Mouse (Mus musculus) MEL (cell line): ENCODE measurements at regions not wholly inside any gene's neighbourhood (a gene's known extent, or its start where the extent isn't known, plus 50 kb on each side); places are given as distances from the start of the nearest gene placed in this dataset.

Source experiments
- DNase-seq: peaks from one replicate; pipeline ENCODE4 v3.0.0; 2011; ENCODE audit warnings: low read depth, low spot score
- H3K27ac ChIP-seq: 2 replicates; pipeline ENCODE4 v1.5.1; 2012; ENCODE audit warnings: low read depth, mild to moderate bottlenecking, control low read depth, low read length, moderate library complexity; ENCODE audit not compliant: control insufficient read depth
- H3K27me3 ChIP-seq, 2 experiments: fragments of 150-350 bp in 1 of 2; sonication (generic) in 1 of 2; 2 replicates each; pipeline ENCODE4 v1.6.1; 2012; ENCODE audit warnings: low read length in 2 of 2, mild to moderate bottlenecking in 2 of 2, improper control_type of control experiment in 1 of 2, moderate library complexity in 1 of 2; ENCODE audit not compliant: insufficient read depth in 2 of 2, control insufficient read depth in 1 of 2
- H3K36me3 ChIP-seq, 2 experiments: 2 replicates each; pipeline ENCODE4 v1.6.1; 2012 to 2014; ENCODE audit warnings: low read length in 2 of 2, improper control_type of control experiment in 1 of 2, inconsistent platforms in 1 of 2, mild to moderate bottlenecking in 1 of 2; ENCODE audit not compliant: insufficient read depth in 2 of 2, control insufficient read depth in 1 of 2
- H3K4me1 ChIP-seq, 2 experiments: fragments of 150-350 bp in 1 of 2; sonication (generic) in 1 of 2; 2 replicates each; pipeline ENCODE4 v1.6.1; 2012; ENCODE audit warnings: low read length in 2 of 2, improper control_type of control experiment in 1 of 2, mild to moderate bottlenecking in 1 of 2; ENCODE audit not compliant: insufficient read depth in 2 of 2, control insufficient read depth in 1 of 2
- H3K4me3 ChIP-seq, 2 experiments: fragments of 150-350 bp in 1 of 2; sonication (generic) in 1 of 2; 2 replicates each; pipeline ENCODE4 v1.5.1; 2012; ENCODE audit warnings: low read depth in 2 of 2, low read length in 2 of 2, mild to moderate bottlenecking in 2 of 2, moderate library complexity in 2 of 2, control low read depth in 1 of 2, improper control_type of control experiment in 1 of 2; ENCODE audit not compliant: control insufficient read depth in 1 of 2, insufficient read depth in 1 of 2
- H3K79me2 ChIP-seq: 2 replicates; pipeline ENCODE4 v1.6.1; 2012; ENCODE audit warnings: mild to moderate bottlenecking, low read length, moderate library complexity; ENCODE audit not compliant: control insufficient read depth, poor library complexity, insufficient read depth
- H3K9ac ChIP-seq: 2 replicates; pipeline ENCODE4 v1.6.1; 2012; ENCODE audit warnings: low read depth, mild to moderate bottlenecking, control low read depth, low read length, moderate library complexity; ENCODE audit not compliant: control insufficient read depth, poor library complexity, severe bottlenecking
- H3K9me3 ChIP-seq: fragments of 150-350 bp; sonication (generic); replicated peaks from 2 replicates; pipeline ENCODE4 v1.6.1; 2012; ENCODE audit warnings: mild to moderate bottlenecking, low read length, improper control_type of control experiment, moderate library complexity; ENCODE audit not compliant: insufficient read depth
- BHLHE40 ChIP-seq: IDR thresholded peaks from 2 replicates; pipeline ENCODE4 v1.6.1; 2012; ENCODE audit warnings: low read depth, mild to moderate bottlenecking, inconsistent platforms, low read length, improper control_type of control experiment, borderline replicate concordance
- CHD2 ChIP-seq: IDR thresholded peaks from 2 replicates; pipeline ENCODE4 v1.6.1; 2011; ENCODE audit warnings: low read length, improper control_type of control experiment
- CTCF ChIP-seq, 3 experiments: IDR thresholded peaks in 2 of 3; conservative IDR thresholded peaks in 1 of 3; 2 replicates each; pipeline ENCODE4 v1.5.1; 2011 to 2012; ENCODE audit warnings: low read length in 3 of 3, low read depth in 2 of 3, mild to moderate bottlenecking in 2 of 3, improper control_type of control experiment in 1 of 3, inconsistent platforms in 1 of 3, mixed read lengths in 1 of 3, moderate library complexity in 1 of 3; ENCODE audit not compliant: control insufficient read depth in 1 of 3, insufficient read depth in 1 of 3, poor library complexity in 1 of 3, severe bottlenecking in 1 of 3
- E2F4 ChIP-seq: IDR thresholded peaks from 2 replicates; pipeline ENCODE4 v1.6.1; 2011; ENCODE audit warnings: low read depth, low read length, improper control_type of control experiment, borderline replicate concordance
- ELF1 ChIP-seq: IDR thresholded peaks from 2 replicates; pipeline ENCODE4 v1.6.1; 2014; ENCODE audit warnings: low read depth, mild to moderate bottlenecking, inconsistent platforms, low read length, improper control_type of control experiment, moderate library complexity
- ETS1 ChIP-seq: IDR thresholded peaks from 2 replicates; pipeline ENCODE4 v1.6.1; 2012; ENCODE audit warnings: low read depth, mild to moderate bottlenecking, inconsistent platforms, low read length, improper control_type of control experiment, moderate library complexity
- MAFK ChIP-seq: IDR thresholded peaks from 2 replicates; pipeline ENCODE4 v1.6.1; 2011; ENCODE audit warnings: low read depth, mild to moderate bottlenecking, low read length, improper control_type of control experiment, borderline replicate concordance
- MAX ChIP-seq: IDR thresholded peaks from 2 replicates; pipeline ENCODE4 v1.6.1; 2011; ENCODE audit warnings: low read length, improper control_type of control experiment
- MAZ ChIP-seq: IDR thresholded peaks from 2 replicates; pipeline ENCODE4 v1.6.1; 2012; ENCODE audit warnings: low read depth, mild to moderate bottlenecking, inconsistent platforms, low read length, improper control_type of control experiment
- MEF2A ChIP-seq: IDR thresholded peaks from 2 replicates; pipeline ENCODE4 v1.6.1; 2014; ENCODE audit warnings: low read depth, mild to moderate bottlenecking, inconsistent platforms, low read length, improper control_type of control experiment; ENCODE audit not compliant: poor library complexity, insufficient replicate concordance, severe bottlenecking; ENCODE audit errors: extremely low read depth
- MXI1 ChIP-seq: IDR thresholded peaks from 2 replicates; pipeline ENCODE4 v1.6.1; 2011; ENCODE audit warnings: mild to moderate bottlenecking, low read depth, low read length, improper control_type of control experiment
- MYC ChIP-seq: IDR thresholded peaks from 2 replicates; pipeline ENCODE4 v1.6.1; 2011; ENCODE audit warnings: low read depth, mild to moderate bottlenecking, low read length, improper control_type of control experiment, moderate library complexity
- NRF1 ChIP-seq: IDR thresholded peaks from 2 replicates; pipeline ENCODE4 v1.6.1; 2014; ENCODE audit warnings: low read depth, mild to moderate bottlenecking, inconsistent platforms, low read length, improper control_type of control experiment, moderate library complexity; ENCODE audit not compliant: poor library complexity, insufficient read depth, severe bottlenecking
- POLR2A ChIP-seq, 2 experiments: IDR thresholded peaks; 2 replicates each; pipeline ENCODE4 v1.6.1; 2011 to 2012; ENCODE audit warnings: low read length in 2 of 2, mild to moderate bottlenecking in 2 of 2, control low read depth in 1 of 2, improper control_type of control experiment in 1 of 2, low read depth in 1 of 2, moderate library complexity in 1 of 2; ENCODE audit not compliant: control insufficient read depth in 1 of 2, insufficient read depth in 1 of 2, poor library complexity in 1 of 2
- POLR2AphosphoS5 ChIP-seq: IDR thresholded peaks from 2 replicates; pipeline ENCODE4 v1.6.1; 2012; ENCODE audit warnings: low read depth, borderline replicate concordance, mild to moderate bottlenecking, inconsistent platforms, low read length, moderate library complexity, mixed read lengths
- RAD21 ChIP-seq: IDR thresholded peaks from 2 replicates; pipeline ENCODE4 v1.6.1; 2011; ENCODE audit warnings: mild to moderate bottlenecking, low read depth, low read length, improper control_type of control experiment
- RCOR1 ChIP-seq: IDR thresholded peaks from 2 replicates; pipeline ENCODE4 v1.6.1; 2012; ENCODE audit warnings: low read depth, mild to moderate bottlenecking, inconsistent platforms, low read length, improper control_type of control experiment
- SMC3 ChIP-seq: IDR thresholded peaks from 2 replicates; pipeline ENCODE4 v1.6.1; 2011; ENCODE audit warnings: low read depth, low read length, improper control_type of control experiment
- TBP ChIP-seq: IDR thresholded peaks from 2 replicates; pipeline ENCODE4 v1.8.0; 2011; ENCODE audit warnings: low read depth, low read length, improper control_type of control experiment
- TCF12 ChIP-seq: IDR thresholded peaks from 2 replicates; pipeline ENCODE4 v1.6.1; 2014; ENCODE audit warnings: low read depth, mild to moderate bottlenecking, inconsistent platforms, low read length, improper control_type of control experiment, moderate library complexity
- UBTF ChIP-seq: IDR thresholded peaks from 2 replicates; pipeline ENCODE4 v1.6.1; 2012; ENCODE audit warnings: low read depth, mild to moderate bottlenecking, inconsistent platforms, low read length, improper control_type of control experiment, moderate library complexity, borderline replicate concordance; ENCODE audit not compliant: insufficient read depth
- USF1 ChIP-seq: IDR thresholded peaks from 2 replicates; pipeline ENCODE4 v1.6.1; 2014; ENCODE audit warnings: low read depth, mild to moderate bottlenecking, inconsistent platforms, low read length, improper control_type of control experiment, moderate library complexity
- USF2 ChIP-seq, 2 experiments: IDR thresholded peaks; 2 replicates each; pipeline ENCODE4 v1.6.1; 2011 to 2012; ENCODE audit warnings: improper control_type of control experiment in 2 of 2, low read length in 2 of 2, borderline replicate concordance in 1 of 2, inconsistent platforms in 1 of 2, low read depth in 1 of 2, mild to moderate bottlenecking in 1 of 2; ENCODE audit not compliant: insufficient read depth in 1 of 2
- ZKSCAN1 ChIP-seq: IDR thresholded peaks from 2 replicates; pipeline ENCODE4 v1.6.1; 2012; ENCODE audit warnings: low read depth, mild to moderate bottlenecking, inconsistent platforms, low read length, improper control_type of control experiment, moderate library complexity
- ZNF384 ChIP-seq: IDR thresholded peaks from 2 replicates; pipeline ENCODE4 v1.6.1; 2012; ENCODE audit warnings: low read depth, mild to moderate bottlenecking, inconsistent platforms, low read length, improper control_type of control experiment

DNA sequence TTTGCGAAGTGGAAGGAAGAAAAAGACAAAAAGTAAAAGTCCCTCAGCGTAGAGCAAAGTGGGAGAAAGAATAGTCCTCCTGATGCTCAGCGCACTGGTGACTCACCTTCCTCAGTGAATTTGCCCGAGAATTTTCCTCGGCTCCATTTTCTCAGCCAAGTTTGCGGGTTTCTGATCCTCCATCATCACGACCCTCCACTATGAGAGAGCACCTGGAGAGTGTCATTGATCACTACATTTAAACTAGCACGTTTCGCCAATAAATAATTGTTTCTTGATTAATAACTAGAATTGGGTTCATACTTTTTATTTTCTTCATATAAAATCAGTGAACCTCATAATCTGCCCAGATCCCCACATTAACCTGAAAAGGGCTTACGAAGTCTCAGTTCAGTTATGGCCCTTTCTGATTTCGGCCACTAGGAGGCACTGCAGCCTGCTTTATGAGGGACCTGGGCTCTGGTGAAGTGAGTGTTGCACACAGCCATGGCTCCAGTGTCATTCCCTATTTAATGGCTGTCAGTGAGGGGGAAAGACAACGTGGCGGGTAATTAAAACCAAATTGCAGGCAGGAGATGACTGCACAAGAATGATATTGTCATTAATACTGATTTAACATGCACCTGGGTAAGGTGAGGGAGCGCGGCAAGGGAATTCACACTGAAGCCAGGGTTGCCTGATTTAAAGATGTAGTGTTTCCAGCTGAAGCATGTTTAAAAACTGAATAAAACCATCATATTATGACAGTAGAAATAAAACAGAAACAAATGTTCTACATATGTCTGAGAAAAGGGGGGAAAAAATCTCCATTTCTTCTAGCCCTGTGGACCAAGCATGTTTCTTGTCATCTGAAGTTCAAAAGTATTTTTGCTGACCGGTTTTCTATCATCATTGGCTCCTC lies 741.8 kb upstream of the Arrdc4 start:
- TF ChIP-seq CTCF (IDR thresholded peaks at IDR 0.05 in 2 of 3, conservative IDR thresholded peaks at IDR 0.05 in 1 of 3; ENCODE audit: control insufficient read depth in 1 of 3, insufficient read depth in 1 of 3, low read depth in 2 of 3, low read length in 3 of 3, poor library complexity in 1 of 3, severe bottlenecking in 1 of 3) (peak; percentile 28 to 53 (median 30); a peak in 5 of 6 replicates), UBTF (no peak), CHD2 (no peak), TBP (no peak), USF2 (IDR thresholded peaks at IDR 0.05; ENCODE audit: borderline replicate concordance in 1 of 2, insufficient read depth in 1 of 2, low read depth in 1 of 2, low read length in 2 of 2) (no peak), RAD21 (peak; percentile 30), MAZ (no peak), SMC3 (0 out of 2 replicates have a peak, but pooled peaks have one; percentile 12)
- DNase-seq, result peak; percentile 6

DNA sequence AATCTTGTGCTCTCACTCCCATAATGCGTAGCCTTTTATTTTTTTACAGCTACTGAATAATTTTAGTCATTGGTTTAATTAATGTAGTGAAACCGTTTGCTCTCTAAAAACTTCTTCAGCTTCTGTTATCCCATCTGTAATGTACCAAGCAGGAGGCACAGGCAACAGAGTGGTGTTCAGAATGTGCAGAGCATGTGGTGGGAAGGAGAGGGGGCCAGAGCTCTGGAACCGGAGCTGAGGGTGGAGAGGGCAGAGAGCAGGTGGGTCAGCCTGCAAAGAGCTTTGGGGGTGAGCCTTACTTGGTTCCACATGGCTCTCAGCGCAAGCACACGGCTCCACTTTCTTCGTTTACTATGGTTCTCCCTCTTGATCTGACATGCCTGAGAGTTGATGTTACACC lies 739.6 kb upstream of the Arrdc4 start:
- Histone ChIP-seq H3K4me1 (no peaks in the 10 kb centered on the region), H3K36me3 (no peaks in the 10 kb centered on the region), H3K27me3 (no peaks in the 10 kb centered on the region), H3K9ac (no peak overlapping the region), H3K79me2 (no peaks in the 10 kb centered on the region), H3K9me3 (no peaks in the 10 kb centered on the region), H3K27ac (no peak overlapping the region), H3K4me3 (no peak overlapping the region)
- no peak for DNase-seq
- no peak for TF ChIP-seq ETS1
- no peak for TF ChIP-seq POLR2A (IDR thresholded peaks at IDR 0.05; ENCODE audit: control insufficient read depth in 1 of 2, insufficient read depth in 1 of 2, low read depth in 1 of 2, low read length in 2 of 2, poor library complexity in 1 of 2)
- no peak for TF ChIP-seq MAX
- TF ChIP-seq USF1, result no peak
- no peak for TF ChIP-seq MYC
- no peak for TF ChIP-seq ZNF384
- no peak for TF ChIP-seq MEF2A
- no peak for TF ChIP-seq ZKSCAN1
- no peak for TF ChIP-seq ELF1
- no peak for TF ChIP-seq TCF12
- no peak for TF ChIP-seq POLR2AphosphoS5
- TF ChIP-seq RCOR1, result no peak
- no peak for TF ChIP-seq NRF1
- no peak for TF ChIP-seq USF2 (IDR thresholded peaks at IDR 0.05; ENCODE audit: borderline replicate concordance in 1 of 2, insufficient read depth in 1 of 2, low read depth in 1 of 2, low read length in 2 of 2)
- no peak for TF ChIP-seq BHLHE40
- no peak for TF ChIP-seq E2F4
- TF ChIP-seq MAFK, result no peak
- TF ChIP-seq CTCF (IDR thresholded peaks at IDR 0.05 in 2 of 3, conservative IDR thresholded peaks at IDR 0.05 in 1 of 3; ENCODE audit: control insufficient read depth in 1 of 3, insufficient read depth in 1 of 3, low read depth in 2 of 3, low read length in 3 of 3, poor library complexity in 1 of 3, severe bottlenecking in 1 of 3), result no peak
- TF ChIP-seq MXI1, result no peak

More for the DNA sequence above, 741.8 kb upstream of the Arrdc4 start:
- H3K27me3 ChIP-seq, result no peaks in the 10 kb centered on the region
- H3K36me3 ChIP-seq, result no peaks in the 10 kb centered on the region
- no peak overlapping the region for H3K27ac ChIP-seq
- no peaks in the 10 kb centered on the region for H3K79me2 ChIP-seq
- no peaks in the 10 kb centered on the region for H3K4me1 ChIP-seq
- no peaks in the 10 kb centered on the region for H3K9me3 ChIP-seq
- no peak overlapping the region for H3K9ac ChIP-seq
- H3K4me3 ChIP-seq, result no peak overlapping the region
